ENCODE assay signal across 20 mouse cellular contexts in genomic region chr9:92991759-92992158, GRCm38 (mm10).
A peak's percentile ranks its signal among the peaks of the same experiment; 100 is the strongest.
DNase-seq lines count a peak whose midpoint lies in the region; ATAC-seq lines count a peak whose summit lies in the region.
"Had no signal": no experiment of that assay in that cellular context is flagged by ENCODE, and none has a peak within 500 bp of the region (broad histone marks: within the 10 kb centered on the region; RNA-seq: fewer than 3 reads in every experiment).

No protein-coding gene starts in this region.

- H3K4me3 ChIP-seq in forebrain, embryonic 14.5 days (ENCODE audit: low read depth, low read length) = no peak overlapping the region
- H3K4me3 ChIP-seq in forebrain, embryonic 15.5 days = no peak overlapping the region
- H3K4me3 ChIP-seq in neural tube, embryonic 11.5 days (ENCODE audit: low read depth, low read length) = no peak overlapping the region
- H3K4me3 ChIP-seq in midbrain, embryonic 15.5 days = no peak overlapping the region
- H3K4me3 ChIP-seq: erythroblast, embryonic 14.5 days; heart, embryonic 15.5 days; megakaryocyte, embryonic 14.5 days; stomach, embryonic 15.5 days had no signal

- H3K4me2 ChIP-seq in forebrain, embryonic 14.5 days (ENCODE audit: low read length) = no peak overlapping the region
- no peak overlapping the region for H3K4me2 ChIP-seq in forebrain, embryonic 15.5 days (replicated peaks)
- no peak overlapping the region for H3K4me2 ChIP-seq in neural tube, embryonic 11.5 days (ENCODE audit: low read depth)
- H3K4me2 ChIP-seq in midbrain, embryonic 15.5 days = no peak overlapping the region
- H3K4me2 ChIP-seq: heart, embryonic 15.5 days; liver, embryonic 11.5 days; stomach, embryonic 15.5 days had no signal

- intact Hi-C loops in heart, postnatal 10 days (cut with DNase I) = no loop called here

- H3K36me3 ChIP-seq in forebrain, embryonic 14.5 days (ENCODE audit: control insufficient read depth, insufficient read depth, low read length) = no peaks in the 10 kb centered on the region
- H3K36me3 ChIP-seq in forebrain, embryonic 15.5 days = no peaks in the 10 kb centered on the region
- no peaks in the 10 kb centered on the region for H3K36me3 ChIP-seq in neural tube, embryonic 11.5 days (ENCODE audit: control insufficient read depth, insufficient read depth, low read length)
- no peaks in the 10 kb centered on the region for H3K36me3 ChIP-seq in midbrain, embryonic 15.5 days (replicated peaks)
- H3K36me3 ChIP-seq: heart, embryonic 15.5 days; stomach, embryonic 15.5 days had no signal

- 0 out of 2 replicates have a peak, but pooled peaks cover 2% of the 10 kb centered on the region for H3K4me1 ChIP-seq in forebrain, embryonic 14.5 days (ENCODE audit: control insufficient read depth, insufficient read depth, low read length)
- H3K4me1 ChIP-seq in forebrain, embryonic 15.5 days = 0 out of 2 replicates have a peak, but pooled peaks cover 3% of the 10 kb centered on the region
- no peaks in the 10 kb centered on the region for H3K4me1 ChIP-seq in neural tube, embryonic 11.5 days (ENCODE audit: control insufficient read depth, insufficient read depth, low read length)
- H3K4me1 ChIP-seq in midbrain, embryonic 15.5 days = no peaks in the 10 kb centered on the region
- H3K4me1 ChIP-seq: heart, embryonic 15.5 days; megakaryocyte, embryonic 14.5 days; stomach, embryonic 15.5 days had no signal

- H3K9ac ChIP-seq in forebrain, embryonic 14.5 days (ENCODE audit: low read length) = no peak overlapping the region
- no peak overlapping the region for H3K9ac ChIP-seq in forebrain, embryonic 15.5 days (replicated peaks)
- no peak overlapping the region for H3K9ac ChIP-seq in neural tube, embryonic 11.5 days (ENCODE audit: low read length)
- no peak overlapping the region for H3K9ac ChIP-seq in midbrain, embryonic 15.5 days
- H3K9ac ChIP-seq: forebrain, postnatal 0 days; heart, embryonic 15.5 days; stomach, embryonic 15.5 days had no signal

- no peaks in the 10 kb centered on the region for H3K27me3 ChIP-seq in forebrain, embryonic 14.5 days (replicated peaks; ENCODE audit: control insufficient read depth, insufficient read depth, low read length)
- H3K27me3 ChIP-seq in forebrain, embryonic 15.5 days = no peaks in the 10 kb centered on the region
- H3K27me3 ChIP-seq in neural tube, embryonic 11.5 days (ENCODE audit: control insufficient read depth, insufficient read depth, low read length) = no peaks in the 10 kb centered on the region
- H3K27me3 ChIP-seq in midbrain, embryonic 15.5 days (replicated peaks) = no peaks in the 10 kb centered on the region
- H3K27me3 ChIP-seq: heart, embryonic 15.5 days; megakaryocyte, embryonic 14.5 days; stomach, embryonic 15.5 days had no signal

- no peak; the same call in 1 of the 2 replicates for ATAC-seq in forebrain, embryonic 14.5 days
- ATAC-seq in forebrain, embryonic 15.5 days (replicated peaks) = no peak
- peak; percentile 43; the same call in 1 of the 2 replicates for ATAC-seq in neural tube, embryonic 11.5 days (ENCODE audit: insufficient read depth, low FRiP score, low TSS enrichment)
- 0 out of 2 replicates have a peak, but pooled peaks have one; percentile 11 for ATAC-seq in midbrain, embryonic 15.5 days (replicated peaks)
- ATAC-seq: forebrain, postnatal 0 days; intestine, postnatal 0 days had no signal

- H3K9me3 ChIP-seq in forebrain, embryonic 14.5 days (replicated peaks; ENCODE audit: control insufficient read depth, low read length) = no peaks in the 10 kb centered on the region
- no peaks in the 10 kb centered on the region for H3K9me3 ChIP-seq in forebrain, embryonic 15.5 days
- H3K9me3 ChIP-seq in neural tube, embryonic 11.5 days (ENCODE audit: control insufficient read depth, low read length) = no peaks in the 10 kb centered on the region
- H3K9me3 ChIP-seq in midbrain, embryonic 15.5 days = peaks cover 2% of the 10 kb centered on the region; the same call in 1 of the 2 replicates
- H3K9me3 ChIP-seq: heart, embryonic 15.5 days; stomach, embryonic 15.5 days had no signal

- whole genome bisulfite sequencing in forebrain, embryonic 14.5 days = 8% methylated on average over 6 of the region's 6 CpGs
- WGBS in forebrain, embryonic 15.5 days = 13% methylated on average over 6 of the region's 6 CpGs
- 36% methylated on average over 6 of the region's 6 CpGs for WGBS in neural tube, embryonic 11.5 days
- WGBS in midbrain, embryonic 15.5 days = 23% methylated on average over 6 of the region's 6 CpGs

- DNase-seq in forebrain, embryonic 14.5 days (ENCODE audit: low spot score) = peak; percentile 40
- DNase-seq in neural tube, embryonic 11.5 days (ENCODE audit: low spot score) = peak; percentile 11
- DNase-seq in neural tube, embryonic 10.5 days (ENCODE audit: extremely low spot score, low spot score) = no peak
- DNase-seq in adrenal gland, postnatal 14 days = no peak
- DNase-seq in heart, postnatal 10 days = no peak
- DNase-seq: cerebellum, adult 9-11 months; forebrain, postnatal 0 days; gastrocnemius, postnatal 36 days; lung, adult 2 months; right cerebral cortex, postnatal 25 days; thymus, adult 18-20 months had no signal

- no peak overlapping the region for H3K27ac ChIP-seq in forebrain, embryonic 14.5 days (ENCODE audit: low read depth, low read length)
- H3K27ac ChIP-seq in forebrain, embryonic 15.5 days (replicated peaks) = no peak overlapping the region
- H3K27ac ChIP-seq in neural tube, embryonic 11.5 days (ENCODE audit: low read depth, low read length) = no peak overlapping the region
- H3K27ac ChIP-seq in midbrain, embryonic 15.5 days = no peak overlapping the region
- H3K27ac ChIP-seq: heart, embryonic 15.5 days; kidney, postnatal 0 days; stomach, embryonic 15.5 days had no signal

Comparison
In these comparisons a context has a peak if more than half of its experiments do, and no peak if none do; other contexts are left out.
1. DNase-seq: peak in forebrain, embryonic 14.5 days (single experiment) and neural tube, embryonic 11.5 days (single experiment); none in neural tube, embryonic 10.5 days (single experiment), adrenal gland, postnatal 14 days (single experiment) and heart, postnatal 10 days (0 of 2).
2. ATAC-seq: peak in neural tube, embryonic 11.5 days (single experiment) and midbrain, embryonic 15.5 days (single experiment); none in forebrain, embryonic 14.5 days (single experiment) and forebrain, embryonic 15.5 days (single experiment).